Mouse (Mus musculus): ENCODE data around the gene Thbd.

Gene Thbd

DNA sequence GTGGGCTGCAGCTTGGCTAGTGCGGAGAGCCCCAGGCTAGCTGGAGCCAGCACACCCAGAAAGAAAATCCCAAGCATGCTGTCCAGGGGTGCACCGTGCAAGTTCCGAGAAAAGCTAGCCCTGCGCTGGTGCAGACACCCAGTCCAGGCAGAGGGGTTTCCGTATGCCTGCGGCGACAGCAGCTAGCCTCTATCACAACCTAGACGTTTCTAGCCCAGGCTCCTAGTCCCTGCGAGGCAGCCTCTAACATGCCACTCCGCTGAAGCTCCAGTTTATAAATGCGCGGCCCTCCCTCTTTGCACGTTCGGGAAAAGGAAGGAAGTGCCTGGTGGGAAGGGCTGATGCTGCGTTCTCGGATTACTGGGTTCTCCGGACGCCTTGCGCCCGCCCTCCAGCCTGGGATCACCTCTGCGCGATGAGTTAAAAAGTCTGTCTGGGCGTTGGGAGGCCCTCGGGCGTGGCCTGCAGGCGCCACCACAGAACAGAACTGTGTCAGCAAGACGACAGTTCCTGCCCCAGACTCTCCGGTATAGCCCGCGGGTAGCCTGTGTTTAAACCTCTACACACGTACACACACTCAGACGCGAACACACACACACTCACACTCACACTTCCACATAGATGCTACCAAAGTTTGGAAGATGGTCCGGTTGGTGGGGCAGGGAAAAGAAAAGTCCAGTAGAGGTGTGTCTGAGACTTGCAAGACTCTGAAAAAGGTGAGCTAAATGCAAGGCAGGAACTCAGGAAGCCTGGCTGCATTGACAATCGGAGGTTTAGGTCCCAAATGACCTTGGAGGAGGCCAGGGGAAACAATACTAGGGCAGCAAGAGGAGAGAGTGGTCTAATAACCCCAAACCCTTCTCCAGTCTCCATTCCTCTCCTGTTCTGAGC, at the start of gene Thbd:
TSS of gene Thbd (minus strand) at position 319 of the 891 bp plus-strand sequence.
- peak; percentile 83 for DNase-seq (ENCODE audit: low read depth, low spot score)

DNA sequence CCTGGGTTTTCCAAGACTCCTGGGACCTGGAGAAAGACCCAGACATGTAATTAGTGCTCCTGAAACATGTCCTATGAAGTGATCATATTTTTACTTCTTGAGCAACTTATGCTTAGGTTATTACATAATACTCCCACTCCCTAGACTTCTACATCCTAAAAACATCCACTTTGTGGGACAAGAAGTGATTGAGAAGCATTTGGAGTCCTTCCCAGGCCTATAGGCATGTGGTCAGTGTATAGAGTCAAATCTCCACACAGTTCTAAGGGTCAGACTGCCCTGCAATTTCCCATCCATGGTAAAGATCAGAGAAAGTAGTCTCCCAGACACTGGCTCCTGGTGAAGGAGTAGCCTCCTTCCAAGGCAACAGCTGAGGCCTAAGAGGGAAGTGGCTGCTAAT, 47.4 kb upstream of the Thbd start:
- no peak for DNase-seq (ENCODE audit: low read depth, low spot score)

DNA sequence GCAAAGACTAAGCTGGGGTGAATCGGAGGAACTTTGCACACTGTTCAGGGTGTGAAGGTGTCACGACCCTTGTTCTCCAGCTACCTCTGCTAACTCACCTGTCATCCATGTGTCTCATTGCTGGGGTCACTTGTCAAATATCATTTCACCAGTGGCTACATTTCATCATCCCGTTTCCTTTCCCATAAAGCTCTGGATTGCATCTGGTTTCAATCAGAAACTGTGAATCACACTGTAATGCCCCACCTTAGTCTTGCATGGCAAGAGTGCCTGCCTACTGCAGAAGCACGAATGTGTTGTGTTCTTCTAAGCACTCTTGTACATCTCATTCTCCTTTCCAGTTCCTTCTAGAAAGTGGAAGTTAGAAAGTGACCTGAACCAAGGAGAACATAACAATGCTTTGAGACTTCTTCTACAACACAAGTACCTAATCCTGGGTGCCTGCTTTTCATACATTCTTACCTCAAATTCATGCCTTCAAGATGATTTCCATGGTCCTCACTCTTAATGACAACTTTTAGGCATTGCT, 46.1 kb upstream of the Thbd start:
- DNase-seq (ENCODE audit: low read depth, low spot score) = no peak

DNA sequence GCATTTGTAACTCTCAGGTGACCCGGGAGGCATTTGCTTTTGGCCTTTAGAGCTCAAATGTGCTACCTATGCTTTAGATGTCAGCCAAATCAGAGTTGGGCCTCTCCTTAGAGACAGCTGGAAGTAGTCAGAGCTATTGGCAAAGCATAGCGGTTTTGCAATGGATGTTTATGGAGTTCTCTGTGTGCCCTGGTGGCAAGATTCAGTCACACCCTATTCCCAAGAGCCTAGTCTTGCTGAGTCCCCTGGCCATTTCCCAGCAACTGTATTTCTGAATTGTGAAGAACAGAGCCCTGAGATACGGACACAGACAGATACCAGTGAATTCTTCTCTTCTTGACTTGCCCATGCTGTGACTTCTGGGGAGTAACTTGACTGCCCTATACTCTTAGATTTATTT, 45.1 kb upstream of the Thbd start:
- DNase-seq (ENCODE audit: low read depth, low spot score) = peak; percentile 86

DNA sequence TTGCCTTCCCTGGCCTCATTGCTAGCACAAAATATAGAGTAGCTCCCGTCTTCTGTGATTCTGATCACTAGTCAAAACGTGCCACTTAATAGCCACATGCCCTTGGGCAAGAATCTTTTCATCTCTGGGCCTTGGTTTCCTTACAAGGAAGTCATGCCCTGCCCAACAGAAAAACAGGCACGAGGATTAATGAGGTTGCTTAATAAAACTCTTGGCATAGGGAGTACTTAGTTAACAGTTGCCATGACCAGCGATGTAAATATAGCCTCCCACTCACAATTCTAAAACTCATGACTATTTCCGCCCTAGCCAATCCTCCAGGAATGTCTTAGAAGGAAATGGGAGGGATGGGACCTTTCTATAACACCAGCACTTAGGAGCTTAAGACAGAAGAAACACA, 43.5 kb upstream of the Thbd start:
- DNase-seq (ENCODE audit: low read depth, low spot score) = no peak

DNA sequence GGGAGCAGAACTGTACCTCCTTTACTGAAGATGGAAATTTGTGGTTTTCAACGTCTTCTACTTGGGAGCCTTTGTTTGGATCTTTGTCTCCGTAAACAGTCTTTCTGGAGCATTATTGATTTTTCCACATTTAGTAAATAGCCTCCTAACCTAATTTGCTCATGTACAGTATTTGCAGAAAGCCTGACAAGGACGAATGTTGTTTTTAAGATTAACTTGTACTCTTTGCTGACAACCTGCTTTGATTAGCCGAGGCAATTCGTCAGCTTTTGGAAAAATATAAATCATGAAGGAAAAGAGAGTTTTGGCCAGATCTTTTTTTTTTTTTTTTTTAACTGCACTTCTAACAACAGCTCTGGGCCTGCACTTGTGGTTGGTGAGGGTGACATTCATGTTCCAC, 42.6 kb upstream of the Thbd start:
- no peak for DNase-seq (ENCODE audit: low read depth, low spot score)

DNA sequence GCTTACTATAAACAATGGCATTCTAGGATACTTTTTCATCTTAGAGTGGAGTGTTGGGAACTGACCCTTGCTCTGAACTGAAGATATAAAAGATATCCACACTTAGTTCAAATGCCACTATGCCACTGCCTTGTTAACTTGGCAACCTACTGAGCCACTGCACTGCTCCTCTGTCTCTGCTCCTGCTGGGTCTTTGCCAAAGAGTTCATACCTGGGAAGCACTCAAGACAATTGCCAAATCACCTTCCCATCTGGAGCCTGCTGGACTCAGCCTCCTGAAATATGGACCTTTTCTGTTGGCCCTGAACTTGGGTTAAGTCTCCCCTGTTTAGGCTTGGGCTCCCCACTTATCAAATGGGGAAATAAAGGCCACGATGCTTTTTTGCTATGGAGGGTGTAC, 41.7 kb upstream of the Thbd start:
- DNase-seq (ENCODE audit: low read depth, low spot score) = no peak

DNA sequence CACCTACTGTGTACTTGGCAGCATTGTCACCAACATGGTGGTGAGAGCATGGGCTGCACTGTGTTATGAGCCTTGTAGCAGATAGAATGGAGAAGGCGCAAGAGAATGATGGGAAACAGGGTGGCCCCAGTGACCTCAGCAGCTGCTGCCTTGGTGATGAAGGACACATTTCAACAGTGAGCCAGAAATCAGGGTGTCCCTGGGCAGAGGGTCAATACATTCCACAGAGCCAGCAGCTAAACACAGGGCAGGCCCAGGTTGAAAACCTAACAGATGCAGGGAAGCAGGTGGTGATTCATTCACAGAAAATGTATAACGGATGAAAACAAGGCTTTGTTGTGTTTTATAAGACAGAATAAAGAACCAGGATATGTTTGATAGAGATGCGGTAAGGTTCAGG, 38.5 kb upstream of the Thbd start:
- DNase-seq (ENCODE audit: low read depth, low spot score) = no peak

DNA sequence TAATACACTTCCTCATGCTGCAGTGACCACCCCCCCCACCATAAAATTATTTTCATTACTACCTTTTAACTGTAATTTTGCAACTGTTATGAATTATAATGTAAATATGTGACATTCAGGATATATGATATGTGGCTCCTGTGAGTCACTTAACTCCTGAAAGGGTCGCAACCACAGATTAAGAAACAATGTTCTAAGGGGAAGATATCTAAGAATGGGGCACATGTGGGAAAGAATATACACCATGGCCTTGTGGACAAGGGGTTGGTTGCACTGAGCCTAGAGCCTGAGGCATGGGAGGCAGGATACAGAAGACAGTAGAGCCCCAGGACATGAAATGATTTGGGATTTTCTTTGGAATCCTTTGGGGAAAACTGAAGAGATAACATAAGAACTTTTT, 37.6 kb upstream of the Thbd start:
- DNase-seq (ENCODE audit: low read depth, low spot score) = no peak

DNA sequence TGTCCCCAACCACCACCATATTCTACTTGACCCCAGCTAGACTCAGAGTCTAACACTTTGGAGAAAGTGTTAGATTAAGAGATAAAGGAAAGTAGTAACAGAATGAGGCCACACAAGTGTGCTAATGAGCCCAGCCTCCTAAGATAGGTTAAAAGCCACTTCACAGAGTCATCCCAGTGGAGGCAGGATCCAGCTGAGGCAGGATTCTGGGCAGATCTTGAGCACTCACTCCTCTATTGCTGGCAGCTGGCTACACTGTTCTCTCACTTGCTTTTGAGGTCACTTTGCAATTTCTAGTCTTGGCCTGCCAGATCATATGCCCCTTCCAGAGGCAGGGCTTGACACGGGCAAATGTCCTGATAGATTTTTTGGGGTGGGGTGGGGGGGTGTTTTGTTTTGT, 36.5 kb upstream of the Thbd start:
- no peak for DNase-seq (ENCODE audit: low read depth, low spot score)

DNA sequence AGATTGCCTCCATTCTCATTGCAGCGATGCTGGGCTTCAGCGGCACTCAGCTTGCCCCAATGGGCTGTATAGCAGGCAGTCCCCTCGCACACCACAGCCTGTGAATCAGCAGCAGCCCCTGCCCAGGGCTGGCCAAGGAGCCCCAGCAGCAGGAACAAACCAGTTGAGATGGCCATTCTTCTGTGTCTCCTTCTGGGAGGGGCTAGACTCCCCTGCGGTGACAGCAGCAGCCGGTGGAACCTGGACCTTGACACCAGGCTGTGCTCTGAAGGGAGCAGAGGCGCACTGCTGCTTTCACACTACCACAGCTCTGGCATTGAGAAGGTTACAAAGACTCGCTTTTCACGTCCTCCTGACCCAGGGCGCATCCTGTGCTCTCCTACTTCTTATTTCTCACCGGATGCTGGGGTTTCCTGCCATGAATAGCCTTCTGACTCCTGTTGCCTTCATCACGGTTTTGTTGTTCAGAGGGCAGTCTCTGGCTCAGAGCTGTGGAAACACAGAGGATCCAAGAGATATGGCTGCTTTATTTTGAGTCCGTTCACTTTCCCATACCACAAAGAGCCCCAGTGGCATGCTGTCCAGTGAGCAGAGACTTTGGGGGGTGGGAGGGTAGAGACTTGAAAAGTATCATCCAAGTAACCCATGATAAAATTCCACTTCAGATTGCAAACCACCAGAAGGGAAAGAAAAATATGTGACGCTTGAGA, 35.4 kb upstream of the Thbd start, which contains the start of gene Cd93:
TSS of gene Cd93 (minus strand) at position 315 of the 710 bp plus-strand sequence.
- DNase-seq (ENCODE audit: low read depth, low spot score) = peak; percentile 44

DNA sequence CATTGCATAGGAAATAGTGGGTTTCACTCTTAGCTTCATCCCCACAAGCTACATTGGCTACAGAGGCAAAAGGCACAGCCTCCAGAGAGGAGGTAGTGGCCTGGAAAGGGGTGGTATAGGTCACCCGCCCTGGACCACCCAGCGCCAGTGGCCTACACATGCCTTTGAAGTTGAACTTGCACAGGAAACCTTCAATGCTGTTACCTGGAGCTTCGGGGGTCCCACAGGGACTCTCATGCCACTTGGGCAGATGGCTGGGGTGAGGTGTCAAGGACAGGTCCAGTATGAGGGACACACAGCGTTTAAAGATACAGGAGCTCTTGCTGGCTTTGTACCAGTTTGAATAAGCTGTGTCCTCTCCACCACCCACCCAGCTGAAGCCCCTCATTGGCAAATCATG, 34.7 kb upstream of the Thbd start:
- no peak for DNase-seq (ENCODE audit: low read depth, low spot score)

DNA sequence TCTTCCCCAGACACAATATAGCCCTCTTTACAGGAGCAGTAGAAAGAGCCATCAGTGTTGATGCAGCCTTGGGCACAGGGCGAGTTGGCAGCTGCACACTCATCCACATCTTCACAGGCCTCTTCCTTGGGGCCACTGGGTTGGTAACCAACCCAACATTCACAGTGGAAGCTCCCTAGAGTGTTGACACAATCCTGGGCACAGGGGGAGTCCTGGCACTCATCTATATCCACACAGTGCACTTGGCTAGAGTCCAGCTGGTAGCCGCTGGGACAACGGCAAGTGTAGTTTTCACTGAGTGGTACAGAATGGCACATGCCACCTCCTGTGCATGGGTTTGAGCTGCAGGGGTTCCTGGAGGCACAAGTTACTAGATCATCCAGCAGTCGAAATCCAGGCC, 34.2 kb upstream of the Thbd start:
- no peak for DNase-seq (ENCODE audit: low read depth, low spot score)

DNA sequence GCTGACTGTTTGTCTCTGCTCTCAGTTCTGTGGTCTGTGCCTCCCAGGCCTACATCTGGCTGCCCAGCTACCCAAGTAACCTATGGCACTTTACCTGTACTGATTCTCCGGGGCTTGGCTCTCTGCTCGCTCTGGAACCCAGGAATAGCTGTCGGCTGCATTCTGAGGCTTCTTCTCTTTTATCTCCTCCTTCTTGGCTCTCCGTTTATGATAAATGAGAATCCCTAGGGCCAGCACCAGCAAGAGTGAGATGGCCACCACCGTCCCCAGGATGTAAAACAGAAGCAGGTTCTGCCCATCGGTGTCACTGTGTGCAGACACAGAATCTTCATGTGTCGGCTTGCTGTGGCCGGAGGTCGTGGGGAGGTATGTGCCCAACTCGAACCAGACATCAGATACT, 33.4 kb upstream of the Thbd start:
- DNase-seq (ENCODE audit: low read depth, low spot score) = no peak

DNA sequence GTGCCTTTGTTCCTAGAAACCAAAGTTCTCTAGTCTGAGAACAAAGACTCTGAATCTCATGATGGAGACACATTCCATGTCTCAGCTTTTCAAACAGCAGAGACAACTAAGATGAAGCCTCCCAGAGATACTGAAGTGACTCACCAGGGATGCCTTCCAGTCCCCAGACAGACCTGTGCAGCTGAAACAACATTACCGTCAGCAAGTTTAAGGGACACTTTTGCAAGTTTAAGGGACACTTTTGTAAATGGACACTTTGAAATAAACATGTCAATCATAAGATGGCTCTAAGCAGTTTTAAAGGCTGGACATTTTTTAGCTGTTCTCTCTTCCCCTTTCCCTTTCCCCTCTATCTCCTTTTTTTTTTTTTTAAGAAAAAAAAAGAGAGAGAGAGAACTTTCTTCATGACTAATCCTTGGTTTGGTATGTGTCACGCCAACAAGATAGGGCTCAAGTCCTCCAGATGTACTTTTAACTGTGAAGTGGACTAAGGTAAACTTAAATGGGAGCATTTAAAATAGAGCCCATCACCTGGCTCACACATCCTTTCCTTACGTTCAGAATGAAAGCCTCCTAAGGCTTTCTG, 31.8 kb upstream of the Thbd start:
- DNase-seq (ENCODE audit: low read depth, low spot score) = no peak

DNA sequence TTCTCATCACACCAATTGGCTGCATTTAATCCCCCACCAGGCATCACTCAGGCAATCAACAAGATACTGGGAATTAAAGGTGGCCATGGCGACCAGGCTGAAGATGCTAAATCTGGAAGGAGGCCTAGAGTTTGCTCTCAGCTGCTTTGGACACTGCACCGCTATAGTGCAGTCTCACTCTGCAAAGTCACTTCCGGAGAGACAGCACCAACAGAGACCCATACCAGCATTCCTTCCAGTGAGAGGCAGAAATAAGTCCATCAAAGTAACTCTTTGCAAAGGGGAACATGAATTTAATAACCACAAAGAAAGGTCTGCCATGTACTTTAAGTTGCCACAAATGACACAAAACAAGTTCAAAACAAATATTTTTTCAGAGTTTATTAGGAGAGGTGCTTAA, 28.3 kb upstream of the Thbd start:
- no peak for DNase-seq (ENCODE audit: low read depth, low spot score)

DNA sequence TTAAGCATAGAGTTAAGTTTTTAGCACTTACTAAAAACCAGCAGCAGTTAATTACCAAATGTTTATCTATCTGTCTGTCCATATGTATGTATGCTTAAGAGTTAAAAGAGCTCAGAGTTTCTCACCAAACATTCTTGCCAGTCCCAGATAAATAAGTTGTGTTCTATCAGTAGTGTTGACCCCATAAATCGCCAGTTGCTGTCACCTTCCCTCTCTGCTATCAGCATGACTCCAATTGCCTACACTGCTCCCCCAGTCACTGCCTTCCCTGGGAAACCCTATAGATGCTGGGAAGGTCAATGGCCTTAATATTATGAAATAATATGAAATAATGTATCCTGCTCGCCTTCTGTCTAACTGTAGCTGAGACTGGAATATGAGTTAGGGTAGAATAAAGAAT, 24.4 kb upstream of the Thbd start:
- DNase-seq (ENCODE audit: low read depth, low spot score) = no peak

DNA sequence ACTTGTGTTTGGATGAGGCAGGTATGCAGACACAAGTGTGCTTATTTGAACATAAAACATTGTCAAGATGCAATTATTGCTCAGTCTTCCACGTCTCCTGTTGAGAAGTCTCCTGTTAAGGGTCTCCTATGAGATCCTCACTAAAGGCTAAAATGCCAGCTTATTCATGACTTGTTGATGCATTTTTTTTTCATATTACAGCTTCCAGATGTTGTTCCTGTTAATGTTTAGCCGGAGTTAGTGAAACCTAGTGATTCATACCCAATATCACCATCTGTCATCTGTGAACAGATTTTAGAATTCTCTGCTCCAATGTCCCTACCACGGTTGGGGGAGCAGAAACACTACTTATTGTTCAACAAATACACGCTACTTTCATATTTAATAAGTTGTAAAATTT, 23.0 kb upstream of the Thbd start:
- DNase-seq (ENCODE audit: low read depth, low spot score) = no peak

DNA sequence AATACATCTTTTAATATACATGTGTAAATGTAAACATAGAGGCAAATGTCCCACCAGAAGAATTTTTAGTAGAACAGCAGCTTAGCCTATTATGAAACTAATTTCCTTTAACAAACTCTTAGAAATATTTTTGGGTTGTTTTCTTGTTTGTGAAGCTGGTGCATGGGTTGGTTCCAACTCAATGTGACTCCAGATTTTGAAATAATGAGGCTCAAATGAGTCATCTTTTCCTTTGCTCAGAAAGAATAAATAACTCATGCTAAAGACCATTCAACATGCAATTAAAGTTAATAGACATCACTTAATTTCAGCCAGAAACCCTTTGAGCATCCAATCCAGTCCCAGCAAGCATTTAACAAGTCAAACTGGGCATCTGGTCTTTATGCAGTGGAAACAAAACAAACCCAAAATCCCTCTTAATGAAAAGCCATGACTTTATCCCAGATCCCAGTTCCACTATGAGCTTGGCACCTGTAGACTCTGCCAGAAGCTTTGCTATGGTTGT, 21.1 kb upstream of the Thbd start:
- no peak for DNase-seq (ENCODE audit: low read depth, low spot score)

DNA sequence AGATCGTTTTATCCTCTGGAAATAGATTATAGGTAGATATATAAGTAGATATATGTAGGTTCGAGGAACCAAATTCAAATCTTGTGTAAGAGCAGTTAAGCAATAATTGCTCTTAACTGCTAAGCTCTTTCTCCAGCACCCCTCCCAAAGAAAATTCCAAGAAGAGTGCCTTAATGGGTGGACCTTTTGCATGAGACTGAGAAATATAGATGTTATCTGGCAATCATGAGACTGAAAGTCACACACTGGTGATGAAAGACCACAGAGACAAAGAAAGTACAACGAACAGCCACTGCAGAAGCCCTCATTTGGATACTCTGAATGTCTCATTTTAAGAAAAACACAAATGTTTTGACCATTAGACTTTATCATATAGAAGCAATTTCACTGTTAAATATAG, 20.5 kb upstream of the Thbd start:
- no peak for DNase-seq (ENCODE audit: low read depth, low spot score)

DNA sequence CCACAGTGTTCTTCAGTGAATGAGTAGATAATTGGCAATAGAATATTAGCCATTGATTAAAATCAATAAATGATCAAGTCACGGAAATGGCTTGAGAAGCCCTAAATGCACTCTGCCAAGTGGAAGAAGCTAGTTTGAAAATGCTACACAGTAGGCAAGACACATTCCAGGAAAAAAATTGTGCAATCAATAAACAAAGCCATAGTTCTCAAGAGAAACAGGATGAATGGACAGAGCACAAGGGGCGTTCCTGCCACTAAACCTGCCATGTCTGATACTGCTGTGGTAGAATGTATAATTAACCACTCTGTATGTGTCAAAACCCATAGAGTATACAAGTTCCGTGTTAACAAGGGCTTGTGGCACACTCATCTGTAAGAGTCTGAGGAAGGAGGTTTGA, 19.6 kb upstream of the Thbd start:
- DNase-seq (ENCODE audit: low read depth, low spot score) = no peak

DNA sequence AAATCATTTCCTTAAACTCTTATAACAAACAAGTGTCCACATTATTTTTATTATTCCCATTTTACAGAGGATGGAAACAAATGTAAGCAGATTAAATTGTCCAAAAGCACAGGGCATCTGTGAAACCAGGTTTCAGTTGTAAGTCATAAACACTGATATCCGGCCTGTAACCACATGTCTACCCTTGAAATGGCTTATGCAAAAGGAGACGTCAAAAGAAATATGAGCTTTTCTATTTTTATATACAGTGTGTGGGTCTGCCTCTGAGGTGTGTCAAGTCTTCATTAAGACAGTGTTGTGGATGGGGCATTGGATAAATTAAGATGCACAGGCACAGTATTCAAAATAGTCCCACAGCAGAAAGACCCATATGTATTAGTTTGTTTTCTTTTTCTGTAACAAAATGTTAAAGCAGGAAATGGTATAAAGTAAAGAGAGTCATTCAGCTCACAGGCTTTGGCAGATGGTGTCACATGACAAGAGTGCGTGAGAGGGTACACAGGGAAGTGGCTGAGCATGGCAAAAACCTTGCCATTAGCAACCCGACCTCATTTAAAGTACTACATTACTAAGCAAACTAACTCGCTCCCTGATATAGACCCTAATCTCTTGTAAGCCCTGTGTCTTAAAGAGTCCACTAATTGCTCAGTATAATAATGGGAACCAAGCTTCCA, 17.9 kb upstream of the Thbd start:
- peak; percentile 63 for DNase-seq (ENCODE audit: low read depth, low spot score)
